Mouse (Mus musculus): Measurements from ENCODE around the gene Gm28729.
"Not testable (repeated sequence)": the region's sequence is repeated elsewhere in the genome, so short reads cannot be mapped to it uniquely, and the experiment has no call there.

Gm28729 gene

GRCm38 (mm10) chr9:96517429-96517828 lies 7.6 kb downstream of the Gm28729 start:
- peak; percentile 22 for DNase-seq

GRCm38 (mm10) chr9:96516806-96517205 lies 8.3 kb downstream of the Gm28729 start:
- no peak for DNase-seq

GRCm38 (mm10) chr9:96515737-96516136 lies 9.3 kb downstream of the Gm28729 start:
- no peak for DNase-seq

DNA sequence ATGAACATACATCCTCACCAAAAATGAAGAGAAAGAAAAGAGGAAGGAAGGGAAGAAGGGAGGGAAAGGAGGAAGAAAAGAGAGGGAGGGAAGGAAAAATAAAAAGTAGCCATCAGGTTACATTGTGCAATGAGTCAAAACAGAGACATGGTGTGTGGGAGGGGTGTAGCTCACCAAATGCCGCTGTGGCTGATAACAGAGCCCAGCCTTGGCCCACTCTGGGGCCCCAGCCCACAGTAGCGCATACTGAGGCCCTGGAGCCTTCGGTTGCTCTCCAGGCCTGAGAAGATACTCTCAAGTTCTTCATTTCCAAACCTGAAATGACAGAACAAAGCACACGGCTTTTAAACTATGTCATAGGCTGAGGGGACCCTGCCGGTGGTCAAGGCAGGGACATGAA lies 10.8 kb downstream of the Gm28729 start:
- DNase-seq, result no peak

GRCm38 (mm10) chr9:96506011-96506498 lies 19.0 kb downstream of the Gm28729 start:
- no peak for DNase-seq

- no peak for DNase-seq
Measured at GRCm38 (mm10) chr9:96505156-96505555, 19.9 kb downstream of the Gm28729 start.

DNA sequence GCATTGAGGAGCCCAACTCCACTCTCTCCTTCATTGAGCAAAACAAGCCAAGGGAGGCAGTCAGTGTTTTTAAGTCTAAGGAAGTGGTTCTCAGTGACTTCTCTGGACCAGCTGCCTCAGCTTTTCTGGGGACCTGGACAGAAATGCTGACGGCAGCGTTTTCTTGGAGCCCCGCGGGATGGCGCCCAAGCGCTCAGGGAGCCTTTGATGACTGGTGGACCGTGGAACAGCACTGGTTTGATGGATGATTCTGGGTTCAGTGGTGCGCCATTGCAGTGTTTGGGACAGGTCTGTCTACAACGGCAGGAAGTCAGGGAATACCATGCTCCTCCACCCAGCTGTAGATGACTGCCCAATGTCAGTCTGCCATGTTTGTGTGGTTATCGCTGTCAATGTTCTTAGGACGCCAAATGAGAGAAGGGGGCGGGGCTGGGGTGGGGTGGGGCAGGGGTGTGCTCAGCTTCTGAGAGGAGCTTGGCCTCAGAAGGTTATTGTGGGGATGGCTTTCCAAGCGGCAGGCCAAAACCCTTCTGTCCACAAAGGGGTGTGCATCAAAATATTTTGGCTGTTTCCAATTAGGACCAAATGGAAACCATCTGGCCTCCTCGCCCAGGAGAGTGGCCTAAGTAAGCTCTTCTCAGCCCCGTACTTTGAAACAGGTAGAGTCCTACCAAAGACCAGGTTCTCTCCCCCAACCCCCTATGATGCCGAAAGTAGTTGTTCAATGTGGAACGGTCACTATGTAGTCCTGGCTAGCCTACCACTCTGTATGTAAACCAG lies 20.8 kb downstream of the Gm28729 start:
- no peak for DNase-seq

DNA sequence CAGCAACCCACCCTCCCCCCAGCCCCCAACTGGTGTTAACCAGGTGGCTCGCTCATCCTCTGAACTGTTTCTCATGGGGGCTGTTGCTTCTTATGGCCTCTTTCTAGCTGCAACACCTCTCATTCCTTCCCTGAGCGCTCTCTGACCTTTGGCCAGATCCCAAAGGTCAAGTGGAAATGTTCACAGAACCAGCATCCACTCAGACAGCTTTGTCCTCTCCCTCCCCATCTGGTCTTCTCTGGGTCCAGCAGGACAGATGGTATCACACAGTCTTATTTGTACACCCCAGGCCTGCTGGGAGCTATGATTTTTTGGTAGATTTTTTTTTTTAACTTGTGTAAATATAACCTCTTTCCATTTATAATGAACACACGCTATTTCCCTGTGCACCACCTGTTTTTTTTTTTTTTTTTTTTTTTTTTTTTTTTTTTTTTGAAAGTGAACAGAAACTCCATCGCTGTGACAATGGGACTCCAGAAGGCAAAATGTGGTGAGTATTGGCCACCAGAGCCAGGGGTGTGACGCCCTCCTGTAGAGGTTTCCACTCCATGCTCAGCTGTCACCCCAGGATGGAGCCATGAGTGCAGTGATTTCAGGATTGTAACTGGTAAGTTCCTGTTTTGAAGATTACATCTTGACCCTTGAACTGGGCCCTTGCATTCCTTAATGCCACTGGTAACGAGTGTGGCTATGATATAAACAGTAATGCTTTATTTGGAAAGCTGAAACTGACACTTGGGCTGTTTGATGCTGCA lies 22.0 kb downstream of the Gm28729 start:
- DNase-seq, result no peak

DNA sequence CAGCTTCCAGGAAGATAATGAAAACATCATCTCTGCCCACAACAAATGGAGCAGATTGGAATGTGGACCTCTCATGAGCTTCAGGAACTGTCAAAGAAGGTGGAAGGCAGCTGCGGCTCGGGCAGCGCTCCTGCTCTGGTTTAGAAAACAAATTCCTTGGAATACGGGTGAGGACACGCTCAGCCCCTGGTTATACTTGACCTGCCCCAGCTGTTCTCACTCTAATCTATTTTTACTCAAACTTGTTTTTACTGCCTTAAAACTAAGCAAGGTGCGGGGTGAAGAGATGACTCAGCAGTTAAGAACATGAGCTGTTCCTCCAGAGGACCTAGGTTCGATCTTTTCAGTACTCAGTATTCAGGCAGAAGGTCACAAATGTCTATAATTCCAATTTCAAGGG lies 23.8 kb downstream of the Gm28729 start:
- no peak for DNase-seq

- DNase-seq, result no peak
Measured at GRCm38 (mm10) chr9:96493212-96493611, 31.9 kb downstream of the Gm28729 start.

- peak; percentile 60 for DNase-seq
Measured at GRCm38 (mm10) chr9:96491810-96492209, 33.3 kb downstream of the Gm28729 start.

DNA sequence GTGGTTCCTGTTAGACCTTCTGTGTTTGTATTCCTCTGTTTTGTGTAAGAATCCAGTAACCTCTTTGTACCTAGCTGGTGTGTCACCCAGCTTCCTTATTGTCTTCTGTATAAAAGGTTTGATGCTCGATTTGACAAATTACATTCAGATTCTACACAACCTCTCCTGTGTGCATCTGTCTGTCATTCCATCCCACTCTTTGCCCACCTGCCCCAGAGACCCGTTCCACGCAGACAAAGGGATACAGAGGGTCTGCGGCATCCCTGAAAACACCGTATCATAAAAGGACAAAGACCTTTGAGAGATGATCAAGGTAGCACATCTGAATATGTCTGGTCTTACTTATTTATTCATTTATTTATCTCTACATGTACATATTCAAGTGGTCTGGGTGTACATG lies 37.2 kb downstream of the Gm28729 start:
- not testable (repeated sequence) for DNase-seq

DNA sequence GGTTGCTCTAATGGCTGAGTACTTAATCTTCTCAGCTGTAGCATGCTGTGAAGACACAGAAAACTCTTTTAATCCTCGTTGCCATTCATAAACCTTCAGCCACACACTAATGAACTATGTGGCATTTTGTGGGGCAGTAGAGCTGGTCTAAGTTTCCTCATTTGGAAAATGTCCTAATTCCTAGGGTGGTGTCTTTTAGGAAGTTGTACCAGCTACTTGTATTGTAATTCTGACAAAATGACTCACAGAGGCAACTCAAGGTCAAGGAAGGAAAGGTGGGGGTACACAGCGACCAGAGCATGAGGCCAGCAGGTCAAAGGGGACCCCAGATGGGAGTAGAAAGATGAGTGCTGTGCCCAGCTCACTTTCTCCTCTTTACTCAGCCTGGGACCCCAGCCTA lies 41.4 kb downstream of the Gm28729 start:
- DNase-seq, result no peak

GRCm38 (mm10) chr9:96483028-96483427 lies 42.0 kb downstream of the Gm28729 start:
- no peak for DNase-seq

- DNase-seq, result peak; percentile 98
Measured at GRCm38 (mm10) chr9:96478071-96478888, 46.8 kb downstream of the Gm28729 start, which contains the start of gene Rnf7. Gene Rnf7 (minus strand): TSS chr9:96478675.

DNA sequence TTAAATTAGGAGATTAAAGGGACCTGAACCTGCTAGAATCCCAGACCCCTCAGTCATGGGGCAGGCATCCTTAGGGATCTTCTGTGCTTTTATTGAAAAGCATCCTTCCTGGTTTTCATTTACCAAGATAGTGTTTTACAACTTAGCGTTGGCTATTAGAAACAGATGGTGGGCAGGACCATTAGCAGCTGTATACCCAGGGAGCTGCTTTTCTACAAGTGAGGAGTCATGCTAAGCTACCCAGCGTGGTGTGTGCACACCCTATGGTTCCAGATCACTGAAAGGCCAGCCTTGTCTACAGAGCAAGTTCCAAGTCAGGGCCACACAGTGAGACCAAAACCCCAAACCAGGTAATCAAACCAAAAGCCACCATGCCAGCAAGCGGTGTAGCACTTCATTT lies 52.7 kb downstream of the Gm28729 start:
- no peak for DNase-seq

DNA sequence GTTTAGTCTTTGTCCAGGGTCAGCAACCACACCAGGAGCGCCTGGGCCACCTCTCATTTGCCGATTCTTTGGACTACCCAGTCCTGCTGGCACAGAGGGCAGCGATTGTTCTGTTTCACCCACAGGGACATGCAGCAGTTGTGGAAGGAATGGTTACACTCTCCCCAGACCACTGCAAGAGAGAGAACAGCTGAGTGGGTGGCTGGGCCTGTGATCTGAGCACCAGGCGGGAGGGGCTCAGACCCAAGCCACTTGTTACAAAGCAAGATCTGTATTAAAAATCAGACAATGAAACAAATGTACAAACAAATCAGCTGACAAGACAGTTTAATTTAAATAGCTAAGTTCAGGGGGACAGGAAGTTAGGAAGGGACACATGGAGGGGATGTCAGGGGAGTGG lies 53.4 kb downstream of the Gm28729 start:
- DNase-seq, result not testable (repeated sequence)

GRCm38 (mm10) chr9:96470266-96470974 lies 54.6 kb downstream of the Gm28729 start:
- DNase-seq, result no peak

DNA sequence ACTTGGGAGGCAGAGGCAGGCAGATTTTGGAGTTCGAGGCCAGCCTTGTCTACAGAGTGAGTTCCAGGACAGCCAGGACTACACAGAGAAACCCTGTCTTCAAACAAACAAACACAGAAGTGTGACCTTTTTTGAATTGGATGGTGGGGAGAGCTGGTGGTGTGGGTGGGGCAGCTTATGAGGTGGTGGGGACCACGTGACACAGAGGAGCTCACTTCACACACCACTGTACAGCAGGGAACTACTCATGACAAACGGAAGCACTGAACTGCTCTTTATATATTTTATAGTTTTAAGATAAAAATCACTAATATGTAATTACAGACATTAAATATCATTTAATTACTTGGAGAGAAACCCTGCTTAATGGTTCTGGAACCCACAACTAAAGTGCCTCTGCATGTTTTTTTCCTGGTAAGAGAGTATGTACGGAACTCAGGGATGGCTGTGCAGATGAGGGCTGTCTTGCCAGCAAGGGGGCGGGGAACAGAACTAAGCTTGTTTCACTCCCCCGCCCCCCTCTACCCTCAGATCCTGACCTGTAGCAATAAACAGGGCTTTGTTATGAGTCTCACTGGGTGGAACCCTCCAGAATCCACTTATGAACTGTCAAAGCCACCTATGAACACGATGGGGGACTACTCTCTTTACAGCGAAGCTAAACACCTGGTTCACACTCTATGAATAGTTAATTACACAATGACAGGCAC lies 55.4 kb downstream of the Gm28729 start:
- DNase-seq, result no peak

DNA sequence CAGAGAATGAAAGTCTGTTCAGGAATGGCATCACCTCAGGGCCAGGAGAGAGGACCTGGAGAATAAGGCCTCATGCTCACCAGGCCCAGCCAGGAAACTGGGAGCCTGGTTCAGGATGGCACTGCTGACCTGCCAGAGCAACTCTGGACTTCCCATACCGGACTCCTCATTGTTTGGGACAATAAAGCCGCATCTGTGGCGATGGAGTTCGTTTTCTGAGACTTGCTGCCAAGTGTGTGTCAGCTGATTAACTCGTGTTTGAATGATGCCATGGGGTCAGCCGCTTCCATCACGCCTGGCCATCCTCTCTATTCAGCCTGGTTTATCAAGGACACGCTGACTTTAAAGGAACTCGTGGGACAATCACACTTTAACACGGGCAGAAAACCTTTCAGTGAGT lies 61.4 kb downstream of the Gm28729 start:
- no peak for DNase-seq

GRCm38 (mm10) chr9:96461607-96462006 lies 63.5 kb downstream of the Gm28729 start:
- DNase-seq, result no peak
